Mouse (Mus musculus) frontal cortex, postnatal 36 days (tissue): ENCODE measurements around the gene Iqcn.

Experiments used
- DNase-seq, 2 experiments: peaks; one replicate each; pipeline ENCODE4 v3.0.0; 2022; ENCODE audit warnings: low spot score in 2 of 2

Iqcn gene

DNA sequence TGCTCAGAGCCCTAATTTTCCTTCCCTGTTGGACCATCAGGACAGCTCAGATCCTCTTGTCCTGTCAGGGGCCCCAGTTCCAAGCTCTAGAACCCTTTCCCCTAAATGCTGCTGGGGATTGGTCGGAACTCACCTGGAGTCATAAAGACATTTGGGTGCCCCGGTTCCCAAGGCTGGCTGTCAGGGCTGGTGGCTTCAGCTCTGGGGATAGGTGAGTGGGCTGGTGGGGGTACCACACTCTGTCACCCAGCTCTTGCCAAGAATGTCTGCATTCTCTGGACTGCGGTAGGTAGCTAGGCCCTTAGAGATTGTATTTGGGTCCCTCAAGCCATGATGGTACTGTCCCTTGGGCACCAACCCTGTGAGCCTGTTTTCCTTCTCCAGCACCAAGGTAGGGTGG, at the start of gene Iqcn:
TSS of gene Iqcn (plus strand) at position 171 of the 400 bp plus-strand sequence.
- DNase-seq, result no peak

DNA sequence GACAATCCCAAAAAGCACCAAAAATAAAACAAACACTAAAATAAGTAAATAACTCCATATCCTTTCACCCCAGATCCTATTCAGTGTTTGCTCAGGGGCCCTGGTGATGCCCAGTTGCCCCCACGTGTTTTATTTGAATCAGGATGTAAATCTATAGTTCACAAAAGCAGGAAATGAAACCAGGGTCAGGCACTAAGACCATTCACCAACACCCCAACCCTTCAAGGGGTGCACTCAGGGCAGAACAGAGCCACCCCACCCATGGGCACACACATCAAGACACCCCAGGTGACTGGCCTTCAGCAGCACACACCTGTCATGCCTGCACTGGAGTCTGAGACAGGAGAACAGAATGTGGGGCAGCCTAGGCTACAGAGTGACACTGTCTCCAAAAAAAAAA, 49.1 kb upstream of the Iqcn start:
- DNase-seq, result no peak

DNA sequence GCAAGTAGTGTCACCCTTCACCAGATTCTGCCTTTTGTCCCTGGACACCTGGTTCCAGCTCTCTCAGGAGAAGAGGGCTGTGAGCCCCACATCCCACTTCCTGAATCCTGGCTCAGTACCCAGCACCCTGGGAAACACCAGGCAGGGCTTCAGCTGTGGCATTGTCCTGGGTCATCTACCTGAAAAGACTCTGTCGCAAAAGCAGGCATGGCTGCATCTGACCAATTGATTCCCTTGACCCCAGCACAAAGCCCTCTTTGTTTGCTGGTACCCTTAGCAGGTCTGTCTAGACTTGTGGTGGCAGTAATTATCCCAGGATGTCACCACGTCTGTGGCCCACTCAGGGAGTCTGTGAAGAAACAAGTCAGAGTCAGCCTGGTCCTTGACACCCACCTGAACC, 47.8 kb upstream of the Iqcn start:
- no peak for DNase-seq

DNA sequence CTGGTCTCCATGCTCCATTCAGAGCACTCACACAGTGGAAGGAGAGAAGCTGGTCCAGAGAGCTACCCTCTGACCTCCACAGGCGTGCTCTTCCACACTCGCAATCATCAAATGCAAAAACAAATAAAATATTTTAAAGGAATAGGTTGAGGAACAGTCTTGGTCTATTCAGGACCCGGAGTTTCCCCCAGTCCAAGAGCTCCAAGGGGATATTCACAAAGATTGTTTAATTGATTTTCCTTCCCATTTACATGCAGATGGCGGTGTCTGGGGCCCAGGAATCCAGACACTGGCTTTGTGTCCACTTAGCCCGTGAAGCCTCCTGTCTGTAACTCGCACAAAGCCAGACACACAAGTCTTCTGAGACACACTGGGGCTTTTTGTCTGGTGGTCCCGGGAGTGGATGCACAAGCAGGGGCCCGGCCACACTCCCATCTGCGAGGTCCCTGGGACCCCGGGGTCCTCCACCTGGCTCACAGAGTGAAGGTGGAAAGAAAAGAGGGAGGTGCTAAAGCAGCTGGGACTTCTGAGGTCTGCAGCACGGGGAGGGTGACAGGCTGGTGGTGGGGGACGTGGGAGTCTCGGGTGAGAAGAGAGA, 47.0 kb upstream of the Iqcn start:
- DNase-seq, result no peak

DNA sequence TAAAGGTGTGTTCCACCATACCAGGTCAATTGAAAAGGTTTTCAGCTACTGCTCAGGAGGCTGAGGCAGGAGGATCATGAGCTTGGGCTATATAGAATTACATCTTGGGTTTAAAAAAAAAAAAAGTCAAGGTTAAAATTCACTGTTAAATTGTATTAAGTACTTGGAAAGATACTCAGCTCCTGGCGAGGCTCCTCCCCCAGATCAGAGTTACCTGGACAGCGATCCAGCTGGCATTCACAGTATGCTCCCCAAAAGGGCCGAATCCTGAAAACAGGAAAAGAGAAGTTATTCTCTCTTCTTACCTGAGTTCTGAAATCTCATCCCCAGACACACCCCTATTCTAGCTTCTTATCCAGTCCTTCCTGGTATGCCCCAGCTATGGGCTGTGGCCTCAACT, 46.0 kb upstream of the Iqcn start:
- DNase-seq, result no peak

DNA sequence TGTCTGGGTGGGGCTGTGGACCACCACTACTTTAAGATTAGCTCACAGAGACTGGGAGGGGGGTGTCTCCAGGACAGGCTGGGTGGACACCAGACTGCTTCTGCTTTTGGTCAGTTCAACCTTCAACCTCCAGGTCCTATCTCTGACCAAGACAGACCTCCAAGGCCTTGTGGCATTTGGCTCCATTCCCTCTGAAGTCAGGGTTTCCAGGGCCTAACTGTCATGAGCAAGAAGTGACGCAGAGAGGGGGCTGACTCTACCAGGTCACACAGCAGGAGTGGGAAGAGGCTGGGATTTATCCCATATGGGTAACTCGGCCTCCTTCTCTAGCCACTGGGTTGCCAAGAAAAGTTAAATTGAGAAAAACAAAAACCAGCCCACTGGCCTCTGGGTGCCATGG, 45.5 kb upstream of the Iqcn start:
- no peak for DNase-seq

DNA sequence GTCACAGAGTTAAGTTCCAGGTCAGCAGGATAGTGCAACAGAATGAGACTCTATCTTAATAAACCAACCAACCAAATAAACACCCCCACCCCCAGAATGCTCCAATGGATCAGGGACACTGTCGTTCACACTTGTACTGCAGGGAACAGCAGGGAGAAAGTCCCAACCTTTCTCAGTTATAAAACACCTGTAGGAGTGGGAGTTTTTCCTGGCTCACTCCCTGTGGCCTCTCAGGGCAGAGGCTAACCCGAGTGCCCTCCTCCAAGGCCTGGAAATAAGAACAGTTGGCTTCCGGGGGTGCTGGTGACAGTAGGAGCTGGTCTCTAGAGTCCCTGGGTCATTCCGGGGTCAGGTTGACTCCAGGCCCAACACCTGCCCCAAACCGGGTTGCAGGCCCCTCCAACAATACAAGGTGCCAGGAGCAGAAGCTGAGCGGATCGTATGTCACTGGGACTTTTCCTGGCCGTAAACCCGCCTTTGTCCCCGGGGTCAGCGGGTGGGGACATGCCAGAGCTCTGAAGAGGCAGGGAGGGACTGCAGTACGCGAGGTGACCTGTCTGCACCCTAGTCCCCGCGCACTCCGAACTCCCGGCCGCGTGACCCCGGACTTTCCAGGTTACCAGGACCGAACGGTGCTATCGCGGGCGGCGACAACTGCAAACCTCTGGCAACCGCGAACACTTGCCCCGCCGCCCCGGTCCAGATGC, 44.2 kb upstream of the Iqcn start:
- no peak for DNase-seq

DNA sequence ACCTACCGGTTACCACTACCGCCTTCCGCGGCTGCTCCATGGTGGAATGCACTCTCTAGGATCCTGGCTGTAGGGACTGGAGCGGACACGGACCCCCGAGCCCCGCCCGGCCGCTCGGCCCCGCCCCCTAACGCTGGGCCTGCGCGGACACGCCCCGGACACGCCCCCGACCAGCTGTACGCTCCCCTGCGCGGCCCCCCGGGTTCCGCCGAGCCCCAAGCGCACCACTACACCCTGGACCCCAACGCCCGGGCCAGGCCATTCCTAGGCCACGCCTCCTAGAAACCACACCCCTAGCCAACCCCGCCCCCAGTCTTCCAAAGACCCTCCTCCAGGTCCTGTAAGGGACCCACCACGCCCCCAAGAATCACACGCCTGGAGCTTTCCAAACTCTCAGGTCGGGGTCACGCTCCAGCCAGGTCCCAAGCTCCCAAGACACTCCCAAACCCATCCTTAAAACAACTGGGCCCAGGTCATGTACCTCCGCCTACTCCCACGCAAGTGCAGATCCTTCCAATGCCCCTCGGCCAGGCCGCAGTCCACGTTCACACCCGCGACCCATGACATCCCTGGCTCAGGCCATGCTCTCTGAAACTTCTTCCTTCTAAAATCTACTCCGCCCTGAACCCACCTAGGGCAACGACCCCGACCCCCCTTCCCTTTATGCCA, 43.5 kb upstream of the Iqcn start:
- DNase-seq, result peak; percentile 68

DNA sequence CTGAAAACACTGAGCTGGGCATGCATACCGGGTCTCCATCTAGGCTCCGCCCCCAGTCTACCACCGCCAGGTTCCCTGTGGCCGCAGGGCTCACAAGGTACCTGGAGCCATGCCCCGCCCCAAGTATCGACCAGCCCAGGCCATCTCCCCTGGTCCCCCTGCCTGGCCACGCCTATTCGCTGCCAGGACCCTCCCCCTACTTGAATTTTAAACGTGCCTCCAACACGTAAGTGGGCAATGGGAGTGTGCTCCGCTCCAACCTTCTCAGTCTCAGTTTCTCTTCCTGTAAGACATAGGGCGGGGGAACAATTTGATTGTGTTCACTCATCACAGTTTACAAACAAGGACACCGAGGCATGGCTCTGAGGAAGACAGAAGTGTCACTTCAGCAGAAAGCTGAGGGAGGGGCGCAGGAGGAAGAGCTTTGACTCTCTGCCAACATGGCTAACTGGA, 43.0 kb upstream of the Iqcn start, which contains the start of gene Pgpep1:
TSS of gene Pgpep1 (minus strand) at position 116 of the 453 bp plus-strand sequence.
- DNase-seq, result no peak

DNA sequence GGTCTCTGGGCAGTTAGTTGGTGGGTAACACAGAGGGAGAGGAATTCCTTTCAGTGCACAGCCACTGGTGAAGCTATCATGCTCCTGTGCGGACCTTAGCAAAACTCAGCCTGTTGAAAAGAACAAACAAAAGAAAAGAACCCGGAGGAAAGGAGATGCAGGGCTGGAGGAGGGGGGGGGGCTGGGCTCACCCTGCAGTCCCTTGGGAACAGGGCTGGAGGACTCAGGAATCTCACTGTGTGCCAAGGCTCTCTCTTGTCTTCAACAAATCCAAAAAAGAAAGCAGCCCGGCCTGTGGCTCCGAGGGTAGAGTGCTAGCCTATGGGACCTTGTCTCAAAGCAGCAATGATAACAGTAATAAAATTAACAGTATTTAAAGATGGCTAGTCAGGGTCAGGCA, 39.6 kb upstream of the Iqcn start:
- DNase-seq, result no peak

DNA sequence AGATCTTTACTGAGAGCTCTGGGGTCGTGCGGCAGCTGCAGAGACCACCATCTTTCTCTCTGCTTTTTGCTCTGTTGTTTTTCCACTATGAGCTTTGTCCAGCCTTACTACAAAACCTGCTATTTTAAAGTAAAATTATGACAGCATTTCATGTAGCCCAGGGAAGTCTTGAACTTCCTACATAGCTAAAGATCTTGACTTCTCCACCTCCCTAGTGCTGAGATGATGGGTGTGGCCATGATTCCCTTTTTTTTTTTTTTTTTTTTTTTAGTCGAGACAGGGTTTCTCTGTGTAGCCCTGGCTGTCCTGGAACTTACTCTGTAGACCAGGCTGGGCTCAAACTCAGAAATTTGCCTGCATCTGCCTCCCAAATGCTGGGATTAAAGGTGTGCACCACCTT, 38.6 kb upstream of the Iqcn start:
- DNase-seq, result no peak

DNA sequence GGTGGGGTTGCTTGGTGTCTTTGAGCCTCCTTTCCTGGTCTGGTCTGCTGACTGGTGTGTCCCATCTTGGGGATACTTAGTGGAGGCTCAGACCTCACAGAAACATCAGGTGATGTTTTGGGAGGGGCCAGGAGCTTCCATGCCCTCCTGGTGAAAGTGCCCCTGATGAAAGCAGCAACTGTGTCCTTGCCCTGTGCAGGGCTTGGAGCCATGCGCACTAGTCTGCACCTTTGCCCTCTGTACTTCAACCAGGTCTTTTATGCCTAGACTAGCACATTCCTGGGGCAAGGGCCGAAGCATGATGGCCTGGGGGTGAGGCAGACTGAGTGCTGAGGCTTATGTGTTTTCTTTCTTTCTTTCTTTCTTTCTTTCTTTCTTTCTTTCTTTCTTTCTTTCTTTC, 37.7 kb upstream of the Iqcn start:
- DNase-seq, result no peak

DNA sequence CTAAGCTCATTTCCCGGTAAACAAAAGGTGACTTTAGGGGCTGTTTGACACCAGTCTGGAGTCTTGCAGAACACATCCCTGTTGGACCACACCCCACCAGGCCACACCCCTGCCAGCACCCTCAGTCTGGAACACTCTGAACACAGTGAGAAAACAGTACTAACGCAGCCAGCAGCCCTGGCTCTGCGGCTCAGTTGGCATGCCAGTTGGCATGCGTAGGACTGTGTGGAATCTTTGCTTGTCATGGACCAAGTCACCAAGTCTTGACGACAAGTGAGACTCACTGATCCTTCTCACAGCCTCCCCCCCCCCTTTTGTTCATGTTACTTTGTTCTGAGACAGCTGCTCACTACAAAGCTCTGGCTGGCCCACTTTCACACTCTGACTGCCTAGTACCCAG, 36.2 kb upstream of the Iqcn start:
- DNase-seq, result peak; percentile 55 to 62

DNA sequence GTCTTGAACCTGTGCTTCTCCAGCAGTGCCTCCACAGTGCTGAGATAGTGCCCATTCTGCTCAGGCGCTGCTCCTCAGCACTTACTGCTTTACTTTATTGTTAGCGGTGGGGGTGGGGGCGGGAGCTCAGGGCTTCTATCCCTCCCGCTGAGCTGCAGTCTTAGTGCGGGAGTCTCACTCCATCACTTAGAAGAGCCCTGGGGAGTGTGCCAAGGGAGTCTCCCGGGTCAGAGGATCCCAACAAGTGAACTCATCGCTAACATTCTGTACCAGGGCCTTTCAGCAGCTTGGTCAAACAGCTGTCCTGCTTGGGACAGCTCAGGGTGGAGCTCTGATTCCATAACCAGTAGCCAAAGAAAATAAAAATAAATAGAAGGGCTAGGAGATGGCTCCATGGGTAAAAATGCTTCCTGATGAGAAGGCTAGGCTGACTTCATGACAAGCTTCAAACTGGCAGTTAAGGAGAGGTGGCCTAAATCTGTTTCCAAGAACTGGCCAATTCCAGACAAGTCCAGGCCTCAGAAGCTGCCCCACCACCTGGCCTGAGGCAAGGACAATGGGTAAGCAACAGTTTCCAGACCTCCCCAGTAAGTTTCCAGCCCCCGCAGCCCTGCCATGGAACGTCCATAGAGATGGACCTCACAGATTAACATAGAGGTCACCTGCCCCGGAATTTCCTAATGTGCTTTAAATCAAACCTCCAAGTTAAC, 31.5 kb upstream of the Iqcn start:
- DNase-seq, result no peak

DNA sequence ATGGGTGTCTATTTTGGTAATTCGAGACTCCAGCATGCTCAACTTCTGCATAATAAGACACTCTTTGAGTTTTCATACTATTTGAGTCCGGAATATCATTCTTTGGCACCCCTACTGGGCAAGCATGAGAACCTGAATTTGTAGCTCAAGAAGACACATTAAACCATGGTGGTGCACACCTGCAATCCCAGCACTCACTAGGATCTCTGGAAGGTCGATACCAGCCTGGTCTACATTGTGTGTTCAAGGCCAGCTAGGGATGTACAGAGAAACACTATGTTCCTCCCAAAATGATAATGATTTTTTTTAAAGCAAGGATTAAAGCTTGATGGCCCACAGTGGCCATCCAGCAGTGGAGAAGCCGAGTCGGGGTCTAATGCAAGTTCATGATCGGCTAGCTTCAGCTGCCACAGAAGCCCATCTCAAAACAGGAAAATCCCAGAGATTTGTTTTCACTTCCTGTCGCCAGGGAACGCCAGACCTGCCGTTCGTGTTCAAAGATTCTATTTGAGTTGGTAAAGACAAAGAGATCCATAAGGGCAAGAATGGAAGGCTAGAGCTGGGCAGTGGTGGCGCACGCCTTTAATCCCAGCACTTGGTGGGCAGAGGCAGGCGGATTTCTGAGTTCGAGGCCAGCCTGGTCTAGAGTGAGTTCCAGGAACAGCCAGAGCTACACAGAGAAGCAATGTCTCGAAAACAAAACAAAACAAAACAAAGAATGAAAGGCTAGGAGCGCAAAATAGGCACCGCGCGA, 30.8 kb upstream of the Iqcn start:
- DNase-seq, result no peak

DNA sequence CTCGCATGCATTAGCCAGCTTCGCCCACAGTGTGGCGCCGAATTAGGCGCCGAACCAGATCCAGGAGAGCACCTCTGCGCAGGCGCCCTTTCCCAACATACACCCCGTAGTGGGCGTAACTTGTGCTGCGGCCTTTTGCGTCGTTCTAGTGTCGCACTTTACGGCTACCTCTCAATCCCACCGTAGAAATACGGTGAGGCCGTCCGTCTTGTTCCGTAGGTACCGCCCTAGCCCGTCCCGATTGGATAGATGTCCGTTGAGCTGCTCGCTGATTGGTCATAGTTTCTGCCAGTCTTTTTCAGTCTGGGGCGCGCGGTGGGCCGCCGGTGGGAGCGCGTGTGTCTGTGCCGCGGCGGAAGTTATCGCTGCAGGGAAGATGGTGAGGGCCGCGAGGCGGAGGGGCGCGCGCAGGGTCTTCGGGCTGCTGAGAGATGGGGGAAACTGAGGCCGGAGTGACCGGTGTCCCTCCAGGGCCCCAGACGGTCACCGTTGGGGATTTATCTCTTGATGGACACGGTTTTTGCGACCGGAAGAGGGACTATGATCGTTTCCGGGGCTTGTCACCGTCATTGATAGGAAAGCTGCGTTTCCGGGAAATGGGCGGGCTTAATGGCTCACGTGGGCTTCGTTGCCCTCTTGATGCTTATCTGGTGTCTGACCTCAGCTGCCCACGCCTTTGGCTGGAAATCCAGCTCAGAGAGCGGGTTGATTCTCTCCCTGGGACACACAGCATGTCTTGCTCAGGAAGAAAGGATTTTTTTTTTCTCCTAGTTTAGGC, 30.0 kb upstream of the Iqcn start, which contains the start of gene Lsm4:
TSS of gene Lsm4 (plus strand) at position 170 of the 778 bp plus-strand sequence.
- DNase-seq, result peak; percentile 99

DNA sequence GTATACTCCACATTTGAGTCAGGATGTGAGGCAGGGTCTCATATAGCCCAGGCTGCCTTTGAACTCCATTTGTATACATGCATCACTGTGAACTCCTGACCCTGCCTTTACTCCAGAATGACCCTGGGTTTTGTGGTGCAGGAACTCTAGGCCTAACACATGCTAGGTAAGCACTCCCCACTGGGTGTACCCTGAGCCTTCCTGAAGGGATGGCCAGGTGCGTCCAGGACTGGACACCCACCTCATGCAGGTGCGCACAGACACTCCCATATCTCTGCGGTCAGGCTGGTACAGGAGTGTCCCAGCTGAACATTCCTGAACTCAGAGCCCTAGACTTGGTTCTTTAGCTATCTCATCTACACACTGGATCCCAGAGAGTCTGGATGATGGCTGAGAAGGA, 29.1 kb upstream of the Iqcn start:
- no peak for DNase-seq

DNA sequence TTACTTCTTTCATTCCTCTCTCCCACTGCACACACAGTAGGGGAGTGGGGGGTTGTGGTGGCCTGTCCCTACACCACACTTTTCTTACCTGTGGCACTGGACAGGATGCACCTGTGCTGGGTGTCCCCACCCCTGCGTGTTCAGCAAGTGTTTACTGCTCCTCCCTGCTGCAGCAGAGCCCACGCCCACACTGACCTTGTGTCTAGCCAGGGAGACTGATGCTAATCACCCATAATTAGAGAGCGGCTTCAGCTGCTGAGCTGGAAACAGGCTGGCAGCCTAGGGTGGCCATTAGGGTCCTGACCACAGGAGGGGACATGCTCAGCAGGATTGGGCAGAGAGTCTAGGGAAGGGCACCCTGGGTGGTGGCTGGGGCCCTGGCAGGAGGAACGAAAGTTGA, 28.5 kb upstream of the Iqcn start:
- DNase-seq, result no peak

DNA sequence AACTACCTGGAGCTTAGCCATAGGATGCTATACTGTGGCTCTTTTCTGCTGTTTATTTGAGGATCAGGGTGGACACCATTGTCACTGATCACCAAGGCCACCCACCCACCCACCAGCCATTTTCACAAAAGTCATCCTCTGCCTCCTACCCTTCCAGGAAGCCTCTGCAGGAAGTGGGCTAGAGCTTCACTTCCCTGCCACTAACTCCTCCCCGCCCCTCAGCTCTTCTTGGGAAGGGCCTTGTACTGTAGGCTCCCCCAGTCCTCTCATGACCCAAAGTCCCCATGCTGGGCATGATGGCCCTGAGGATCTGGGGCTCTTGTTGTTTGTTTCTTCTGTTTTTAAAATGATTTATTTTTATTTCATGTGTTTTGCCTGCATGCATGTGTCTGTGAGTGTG, 27.9 kb upstream of the Iqcn start:
- DNase-seq, result no peak

DNA sequence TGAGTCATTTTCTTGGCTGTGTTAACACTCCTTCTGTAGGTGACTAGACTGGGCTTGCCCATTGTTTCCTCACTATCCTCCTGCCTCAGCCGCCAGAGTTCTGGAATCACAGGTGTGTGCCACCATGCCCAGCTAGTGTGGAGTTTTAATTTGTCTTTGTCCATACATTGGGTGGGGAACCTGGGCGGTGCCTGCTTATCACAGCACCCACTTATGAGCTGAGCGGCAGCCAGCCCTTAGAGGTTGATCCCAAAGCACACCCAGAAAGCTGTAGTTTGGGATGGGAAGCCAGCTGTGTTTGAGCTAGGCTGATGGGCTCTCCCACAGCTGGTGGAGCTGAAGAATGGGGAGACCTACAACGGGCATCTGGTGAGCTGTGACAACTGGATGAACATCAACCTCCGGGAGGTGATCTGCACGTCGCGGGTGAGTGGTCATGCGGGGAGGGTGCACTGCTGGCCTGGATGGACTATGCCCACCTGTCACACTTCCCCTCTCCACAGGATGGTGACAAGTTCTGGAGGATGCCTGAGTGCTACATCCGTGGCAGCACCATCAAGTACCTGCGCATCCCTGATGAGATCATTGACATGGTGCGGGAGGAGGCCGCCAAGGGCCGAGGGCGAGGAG, 25.7 kb upstream of the Iqcn start:
- no peak for DNase-seq
